Mouse (Mus musculus) E14TG2a.4 (cell line): ENCODE results near the gene Slc22a12.

Source experiments
- CTCF ChIP-seq: conservative IDR thresholded peaks from 2 replicates; pipeline ENCODE4 v1.5.1; 2014; ENCODE audit warnings: low read length
- NANOG ChIP-seq: IDR thresholded peaks from 2 replicates; pipeline ENCODE4 v1.6.1; 2014; ENCODE audit warnings: borderline replicate concordance, low read length, mixed read lengths

- TF ChIP-seq CTCF, result no peak
- no peak for TF ChIP-seq NANOG
Measured at GRCm38 (mm10) chr19:6532656-6533055, 10.2 kb downstream of the Slc22a12 start.
